In genomic region chr10:104043569-104043968, GRCm38 (mm10) we compare ENCODE assay signal across 18 mouse cellular contexts.
"Had no signal": no experiment of that assay in that cellular context is flagged by ENCODE, and none has a peak within 500 bp of the region (broad histone marks: within the 10 kb centered on the region; RNA-seq: fewer than 3 reads in every experiment).

No protein-coding gene starts in this region.

- H3K36me3 ChIP-seq: liver, embryonic 13.5 days; midbrain, embryonic 10.5 days; midbrain, embryonic 13.5 days; neural tube, embryonic 13.5 days; stomach, embryonic 15.5 days had no signal

- H3K27me3 ChIP-seq: liver, embryonic 13.5 days; midbrain, embryonic 13.5 days; neural tube, embryonic 13.5 days; stomach, embryonic 15.5 days had no signal

- ATAC-seq: midbrain, embryonic 13.5 days; midbrain, embryonic 16.5 days had no signal

- H3K9me3 ChIP-seq: liver, embryonic 13.5 days; midbrain, embryonic 10.5 days; midbrain, embryonic 13.5 days; stomach, embryonic 15.5 days had no signal

- H3K4me2 ChIP-seq: liver, embryonic 13.5 days; midbrain, embryonic 13.5 days; neural tube, embryonic 13.5 days; stomach, embryonic 15.5 days had no signal

- H3K4me1 ChIP-seq: liver, embryonic 13.5 days; midbrain, embryonic 10.5 days; midbrain, embryonic 13.5 days; neural tube, embryonic 13.5 days; stomach, embryonic 15.5 days had no signal

- H3K4me3 ChIP-seq: liver, embryonic 13.5 days; midbrain, embryonic 10.5 days; midbrain, embryonic 13.5 days; myocyte; neural tube, embryonic 13.5 days; stomach, embryonic 15.5 days had no signal

- H3K27ac ChIP-seq: liver, embryonic 13.5 days; midbrain, embryonic 10.5 days; midbrain, embryonic 13.5 days; neural tube, embryonic 13.5 days; stomach, embryonic 15.5 days had no signal

- DNase-seq: kidney, adult 18-20 months; kidney, adult 9 months; kidney, postnatal 14 days; kidney, postnatal 4 days; liver, embryonic 13.5 days; lung, adult 2 months; lung, postnatal 14 days; lung, postnatal 4 days; retina, postnatal 1 day; right cerebral cortex, postnatal 25 days; spleen, adult 18-20 months; thymus, postnatal 25 days had no signal

- H3K9ac ChIP-seq: liver, embryonic 13.5 days; midbrain, embryonic 13.5 days; neural tube, embryonic 13.5 days; stomach, embryonic 15.5 days had no signal
